Mouse (Mus musculus): ENCODE measurements around the gene Iqsec1.

The Iqsec1 gene

GRCm38 (mm10) chr6:90706490-90706889 lies 282.0 kb downstream of the Iqsec1 start:
- peak; percentile 42 to 54 for DNase-seq (ENCODE audit: low spot score in 2 of 2)

GRCm38 (mm10) chr6:90705738-90706137 lies 282.7 kb downstream of the Iqsec1 start:
- DNase-seq (ENCODE audit: low spot score in 2 of 2), result no peak

DNA sequence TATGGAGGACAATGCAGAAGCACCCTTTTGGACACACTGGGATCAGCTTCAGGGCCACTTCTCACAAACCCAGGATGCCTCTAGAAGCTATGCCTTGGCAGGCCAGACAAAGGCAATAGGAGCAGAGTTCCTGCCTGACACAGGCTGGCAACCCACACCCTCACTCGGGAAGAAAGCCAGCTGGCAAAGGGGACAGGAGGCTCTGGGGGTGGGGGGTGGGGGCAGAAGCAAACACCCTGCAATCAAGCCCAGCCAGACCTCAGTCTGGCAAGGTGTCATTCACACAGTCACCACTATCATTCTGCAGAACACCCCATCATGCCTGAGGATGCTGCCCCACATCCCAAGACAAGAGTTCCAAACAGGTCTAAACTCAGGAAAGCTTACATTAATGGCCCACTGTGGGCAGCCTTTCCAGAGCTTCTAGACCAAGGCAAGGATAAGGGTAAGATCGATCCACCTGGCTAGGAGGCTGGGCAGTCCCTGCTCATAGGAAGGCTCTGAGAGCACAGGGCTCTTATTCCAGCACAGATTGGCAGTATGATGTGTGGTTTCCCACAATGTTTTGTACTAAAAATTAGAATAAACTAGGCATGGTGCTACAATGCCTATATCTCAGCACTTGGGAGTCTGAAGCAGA lies 283.7 kb downstream of the Iqsec1 start:
- DNase-seq (ENCODE audit: low spot score in 2 of 2), result no peak

DNA sequence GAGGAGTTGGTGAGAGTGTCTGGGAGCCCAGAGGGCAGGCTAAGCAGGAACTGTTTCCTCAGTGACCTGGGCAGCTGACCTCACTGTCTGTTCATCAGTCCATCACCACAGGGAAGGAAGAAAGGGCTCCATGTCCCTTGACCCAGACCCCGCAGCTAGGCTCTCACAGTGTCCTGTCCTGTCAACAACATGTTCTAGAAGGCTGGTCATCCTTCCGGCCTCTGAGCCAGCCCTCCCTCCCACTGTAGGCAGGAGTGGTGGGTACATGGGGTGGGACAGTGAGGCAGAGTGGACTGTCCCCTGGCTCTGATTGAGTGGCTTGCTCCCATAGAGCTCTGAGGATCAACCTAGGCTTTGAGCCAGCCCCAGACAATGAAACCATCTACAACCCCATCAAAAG lies 284.7 kb downstream of the Iqsec1 start:
- DNase-seq (ENCODE audit: low spot score in 2 of 2), result no peak

GRCm38 (mm10) chr6:90702837-90703735 lies 285.4 kb downstream of the Iqsec1 start:
- no peak for DNase-seq (ENCODE audit: low spot score in 2 of 2)

- no peak for DNase-seq (ENCODE audit: low spot score in 2 of 2)
Observed at GRCm38 (mm10) chr6:90702197-90702596, 286.3 kb downstream of the Iqsec1 start.

- DNase-seq (ENCODE audit: low spot score in 2 of 2), result no peak
Observed at GRCm38 (mm10) chr6:90701391-90701790, 287.1 kb downstream of the Iqsec1 start.

DNA sequence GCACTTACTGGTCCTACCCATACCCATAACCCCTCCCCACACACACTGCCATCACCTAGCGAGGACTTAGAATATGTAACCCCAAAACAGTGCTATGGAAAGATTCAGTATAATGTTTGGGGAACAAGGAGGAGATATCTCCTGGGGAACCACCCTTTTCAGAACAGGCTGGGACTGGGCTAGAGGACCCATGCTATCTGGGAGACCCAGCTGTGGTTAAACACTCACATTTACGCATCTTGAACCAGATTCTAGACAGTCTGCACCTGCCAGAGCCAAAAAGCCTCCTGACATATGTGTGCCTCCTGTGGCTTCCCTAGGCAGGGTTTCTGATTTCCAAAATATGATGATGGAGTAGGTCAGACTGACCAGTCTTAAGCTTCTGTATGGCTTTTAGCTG lies 287.7 kb downstream of the Iqsec1 start:
- no peak for DNase-seq (ENCODE audit: low spot score in 2 of 2)

- no peak for DNase-seq (ENCODE audit: low spot score in 2 of 2)
Observed at GRCm38 (mm10) chr6:90700068-90700467, 288.4 kb downstream of the Iqsec1 start.

DNA sequence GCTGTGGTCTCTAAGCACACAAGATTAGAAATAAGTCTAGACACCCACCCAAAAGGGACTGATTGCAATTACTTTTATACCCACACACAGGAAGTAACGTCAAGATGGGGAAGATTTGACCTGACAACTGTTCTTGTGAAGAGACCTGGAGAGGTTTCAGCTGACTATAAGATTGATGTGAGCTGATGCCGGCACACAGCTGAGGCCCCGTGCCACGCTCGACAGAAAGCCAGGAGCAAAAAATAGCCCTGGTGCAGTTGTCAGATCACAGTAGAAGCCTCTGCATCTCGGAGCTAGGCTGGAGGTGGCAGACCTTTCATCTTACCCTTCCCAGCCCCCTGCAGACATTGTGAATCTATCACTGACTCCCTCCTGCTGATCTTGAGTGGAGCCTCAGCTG lies 289.6 kb downstream of the Iqsec1 start:
- no peak for DNase-seq (ENCODE audit: low spot score in 2 of 2)

DNA sequence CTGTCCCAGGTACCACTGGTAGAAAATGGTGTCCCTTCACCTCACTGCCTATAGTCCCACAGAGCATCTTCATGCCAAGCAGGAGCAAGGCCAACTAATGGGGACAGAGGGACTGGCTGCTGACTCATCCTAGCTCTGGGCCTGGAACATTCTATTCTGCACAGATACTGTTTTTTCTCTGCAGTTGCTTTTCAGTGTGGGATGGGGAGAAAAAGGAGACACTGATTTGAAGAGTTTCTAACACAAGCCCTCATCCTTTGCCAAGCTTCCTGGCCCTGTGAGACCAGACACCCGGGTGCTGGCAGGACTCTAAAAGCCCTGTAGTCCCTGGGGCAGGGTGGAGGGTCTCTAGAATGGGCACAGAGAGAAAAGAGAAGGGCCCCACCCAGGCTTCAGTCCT lies 292.7 kb downstream of the Iqsec1 start:
- peak; percentile 40 to 48 for DNase-seq (ENCODE audit: low spot score in 2 of 2)

- DNase-seq (ENCODE audit: low spot score in 2 of 2), result no peak
Observed at GRCm38 (mm10) chr6:90692404-90692803, 296.1 kb downstream of the Iqsec1 start.

DNA sequence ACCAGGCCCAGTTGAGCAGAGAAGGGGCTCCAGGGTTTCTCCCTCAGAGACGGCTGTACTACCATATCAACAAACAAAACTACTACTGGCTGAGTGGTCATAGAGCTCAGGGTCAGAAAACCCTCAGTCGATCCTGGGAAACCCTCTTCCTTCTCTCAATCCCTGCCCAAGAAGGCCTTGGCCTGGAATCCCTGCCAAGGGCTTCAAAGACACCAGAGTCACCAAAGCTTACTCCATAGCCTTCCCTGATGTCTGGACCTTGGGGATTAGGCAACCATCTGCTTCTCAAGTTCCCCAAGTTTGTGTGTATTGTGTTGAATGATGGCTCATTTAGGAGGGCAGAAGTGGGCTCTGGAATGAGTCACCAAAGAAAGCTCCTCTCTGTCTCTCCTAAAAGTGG lies 296.6 kb downstream of the Iqsec1 start:
- DNase-seq (ENCODE audit: low spot score in 2 of 2), result no peak

- DNase-seq (ENCODE audit: low spot score in 2 of 2), result no peak
Observed at GRCm38 (mm10) chr6:90689500-90689899, 299.0 kb downstream of the Iqsec1 start.

DNA sequence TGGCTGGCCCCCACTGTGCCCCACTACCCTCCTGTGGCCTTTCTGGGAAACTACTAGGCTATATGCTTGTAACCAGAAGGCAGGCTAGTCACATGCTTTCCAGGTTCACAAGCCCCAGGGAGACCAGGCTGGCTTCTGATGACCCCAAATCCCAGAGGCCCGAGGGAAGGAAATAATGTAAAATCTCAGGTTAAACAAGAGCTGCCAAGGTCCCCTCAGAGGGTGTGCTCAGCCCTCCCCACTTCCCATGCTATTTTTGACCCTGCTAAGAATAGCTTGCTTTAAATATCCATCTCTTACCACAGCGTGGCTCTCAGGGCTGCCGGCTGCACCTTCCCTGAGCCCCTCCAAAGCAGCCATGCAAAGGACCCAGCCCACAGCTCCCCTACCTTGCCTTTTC lies 299.7 kb downstream of the Iqsec1 start:
- no peak for DNase-seq (ENCODE audit: low spot score in 2 of 2)

DNA sequence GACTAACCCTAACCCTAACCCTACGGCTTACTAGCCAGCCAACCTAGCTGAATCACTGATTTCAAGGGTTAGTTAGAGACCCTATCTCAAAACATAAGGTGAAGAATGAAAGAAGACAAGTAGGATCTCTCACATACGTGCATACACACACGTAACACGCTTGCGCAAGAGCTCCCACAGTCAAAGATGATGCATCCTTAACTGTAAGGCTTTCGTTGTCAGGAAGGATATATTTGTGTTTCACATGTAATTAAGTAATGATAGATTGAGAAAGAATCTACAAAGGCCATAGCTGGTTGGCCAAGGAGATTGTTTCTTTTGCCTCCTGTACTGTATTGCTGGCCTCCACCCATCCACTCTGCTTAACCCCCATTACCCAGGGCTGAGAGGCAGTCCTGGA lies 300.5 kb downstream of the Iqsec1 start:
- no peak for DNase-seq (ENCODE audit: low spot score in 2 of 2)

DNA sequence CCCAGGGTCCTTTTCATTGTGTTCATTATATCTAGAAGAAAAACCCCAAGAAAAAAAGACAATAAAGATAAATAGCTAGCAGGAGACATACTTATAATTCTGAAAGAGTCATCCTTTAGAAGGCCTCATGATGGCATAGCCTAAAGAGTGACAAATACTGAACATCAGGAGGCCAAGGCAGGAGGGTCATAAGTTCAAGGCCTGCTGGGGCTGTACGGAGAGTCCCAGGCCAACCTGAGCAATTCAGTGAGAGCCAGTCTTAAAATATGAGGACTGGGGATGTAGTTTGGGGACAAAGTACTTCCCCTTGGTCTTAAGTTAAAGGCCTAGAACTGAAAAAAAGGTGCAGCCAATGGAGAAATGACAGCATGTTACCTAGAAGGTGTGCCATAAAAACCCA lies 301.7 kb downstream of the Iqsec1 start:
- no peak for DNase-seq (ENCODE audit: low spot score in 2 of 2)

DNA sequence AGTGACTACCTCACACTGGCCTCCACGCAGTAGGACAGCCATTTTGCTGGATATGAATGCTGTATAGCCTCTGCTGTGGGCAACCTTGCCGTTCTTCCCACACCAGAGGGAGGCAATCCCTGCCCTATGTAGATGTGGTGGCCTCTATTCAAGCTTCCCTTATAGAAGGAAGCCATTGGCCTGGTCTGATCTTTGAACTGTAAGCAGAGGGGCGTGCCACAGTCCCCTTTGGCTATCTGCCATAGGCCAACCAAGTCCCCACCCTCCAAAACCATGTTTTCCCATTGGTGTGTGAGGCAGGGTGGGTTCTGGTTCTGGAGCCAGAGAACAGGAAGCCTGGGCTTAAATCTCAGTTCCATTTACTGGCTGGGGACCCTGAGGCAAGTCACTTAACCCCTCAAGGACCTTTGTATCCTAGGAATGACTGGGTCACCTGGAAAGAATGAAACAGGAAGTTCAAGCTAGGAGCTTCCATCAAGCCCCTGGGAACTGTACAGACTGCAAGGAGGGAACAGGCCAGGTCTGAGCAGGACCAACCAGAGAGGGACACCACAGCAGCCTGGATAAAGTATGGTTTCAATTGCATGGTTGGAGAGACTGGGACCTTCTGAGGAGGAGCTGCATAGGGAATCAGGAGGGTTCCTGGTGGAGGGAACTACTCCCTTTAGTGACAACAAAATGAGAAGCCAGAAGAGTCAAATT lies 304.5 kb downstream of the Iqsec1 start:
- no peak for DNase-seq (ENCODE audit: low spot score in 2 of 2)

- no peak for DNase-seq (ENCODE audit: low spot score in 2 of 2)
Observed at GRCm38 (mm10) chr6:90680401-90680800, 308.1 kb downstream of the Iqsec1 start.

DNA sequence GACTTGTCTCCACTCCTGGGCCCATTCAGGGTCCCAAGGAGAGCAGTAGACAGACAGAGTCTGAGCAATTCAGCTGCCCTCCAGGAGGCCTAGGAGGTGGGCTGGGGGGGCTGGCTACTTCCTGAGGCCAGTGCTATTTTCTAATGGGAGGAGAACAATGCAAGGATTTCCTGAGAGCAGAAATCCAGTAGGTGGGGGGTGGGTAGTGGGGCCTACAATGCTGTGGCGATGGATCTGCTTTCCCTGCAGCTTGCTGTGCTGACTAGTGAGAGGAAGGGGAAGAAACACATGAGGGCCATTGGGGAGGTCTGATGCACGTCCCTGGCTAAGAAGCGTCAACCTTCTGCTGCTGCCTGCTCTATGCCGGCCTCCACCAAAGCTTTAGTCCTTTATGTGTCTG lies 309.7 kb downstream of the Iqsec1 start:
- no peak for DNase-seq (ENCODE audit: low spot score in 2 of 2)

DNA sequence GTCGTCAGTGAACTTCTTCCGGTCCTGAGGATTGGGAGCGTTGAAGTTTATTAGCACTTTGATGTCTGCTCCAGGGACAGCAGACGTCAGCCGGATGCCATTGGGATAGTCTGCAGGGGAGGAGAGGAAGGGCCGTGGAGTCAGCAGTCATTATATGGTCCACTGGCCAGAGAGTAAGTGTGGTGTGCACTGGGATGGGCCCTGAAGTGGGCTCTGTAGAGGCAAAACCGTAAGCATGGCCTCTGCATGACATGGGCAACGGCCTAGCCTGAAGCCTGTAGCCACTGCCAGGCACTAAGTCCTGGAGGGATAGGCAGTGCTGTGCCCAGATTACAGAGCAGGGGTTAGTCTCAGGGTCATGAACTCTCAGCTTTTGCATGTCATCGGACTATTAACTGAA lies 319.8 kb downstream of the Iqsec1 start:
- DNase-seq (ENCODE audit: low spot score in 2 of 2), result no peak

GRCm38 (mm10) chr6:90663736-90664135 lies 324.7 kb downstream of the Iqsec1 start:
- DNase-seq (ENCODE audit: low spot score in 2 of 2), result no peak

DNA sequence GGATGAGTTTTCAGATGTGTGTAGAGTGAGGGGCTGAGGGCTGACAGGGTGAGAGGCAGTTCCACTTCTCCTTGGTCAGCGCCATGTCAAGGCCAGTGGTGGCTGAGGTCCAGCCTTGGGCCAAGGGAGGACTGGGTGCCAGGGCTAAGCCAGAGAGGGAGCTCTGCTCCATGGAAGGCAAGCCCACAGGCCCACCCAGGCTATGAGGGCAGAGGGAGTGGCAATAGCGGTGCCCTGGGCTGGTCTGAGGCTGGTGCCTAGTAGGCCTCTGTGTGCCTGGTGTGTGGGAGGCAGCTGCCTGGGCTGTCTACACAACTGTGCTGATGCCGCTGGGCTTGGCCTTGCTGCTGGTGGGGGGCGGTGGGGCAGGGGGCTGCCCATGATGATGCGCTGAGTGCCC lies 326.3 kb downstream of the Iqsec1 start:
- DNase-seq (ENCODE audit: low spot score in 2 of 2), result no peak
